Mouse (Mus musculus) thymus, adult 2 months (tissue): ENCODE results near the gene Apoc3.

Experiments used
- CTCF ChIP-seq: fragments of 200-500 bp; IDR thresholded peaks from 2 replicates; pipeline ENCODE4 v1.5.1; 2012; ENCODE audit warnings: mild to moderate bottlenecking, control low read depth, low read length, moderate library complexity, borderline replicate concordance; ENCODE audit not compliant: control insufficient read depth, poor library complexity, insufficient read depth; ENCODE audit errors: extremely low read depth
- POLR2A ChIP-seq: fragments of 200-500 bp; IDR thresholded peaks from 2 replicates; pipeline ENCODE4 v1.6.1; 2012; ENCODE audit warnings: mild to moderate bottlenecking, low read length, control low read depth, moderate library complexity; ENCODE audit not compliant: control insufficient read depth, poor library complexity, insufficient read depth; ENCODE audit errors: extremely low read depth

DNA sequence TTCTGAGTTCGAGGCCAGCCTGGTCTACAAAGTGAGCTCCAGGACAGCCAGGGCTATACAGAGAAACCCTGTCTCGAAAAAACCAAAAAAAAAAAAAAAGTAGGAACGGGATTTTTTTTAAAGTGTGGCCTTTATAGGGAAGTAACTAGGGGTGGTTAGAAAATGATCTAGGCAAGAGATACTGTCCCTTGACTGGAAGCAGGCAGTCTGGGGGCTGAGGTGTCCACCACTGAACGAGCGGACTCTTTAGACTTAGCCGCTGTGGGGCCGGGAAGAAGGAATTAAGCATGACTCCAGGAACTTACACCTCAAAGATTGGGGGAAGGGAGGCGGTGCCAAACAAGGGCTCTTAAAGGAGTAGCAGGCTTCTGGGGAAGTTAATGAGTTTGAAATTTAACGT lies 17.3 kb downstream of the Apoc3 start:
- TF ChIP-seq POLR2A (no peak), CTCF (no peak)
